Mouse (Mus musculus) left cerebral cortex, adult 2 months (tissue): Measurements from ENCODE around the gene Cldn10. TPM values are rescaled to one million over a fixed set of nuclear protein-coding genes. Genes with fewer than 3 reads are reported as not detected.

ENCODE experiments used
- DNase-seq, 2 experiments: peaks; one replicate each; pipeline ENCODE4 v3.0.0; 2021 to 2022; ENCODE audit warnings: low spot score in 2 of 2, mixed read lengths in 1 of 2; ENCODE audit errors: extremely low spot score in 1 of 2
- H3K27ac ChIP-seq: fragments of 200-600 bp; 2 replicates; pipeline ENCODE4 v1.8.1; 2022
- H3K4me3 ChIP-seq: fragments of 200-600 bp; 2 replicates; pipeline ENCODE4 v1.8.1; 2022
- CTCF ChIP-seq: fragments of 200-600 bp; IDR thresholded peaks from 2 replicates; pipeline ENCODE4 v1.8.1; 2022; ENCODE audit warnings: antibody characterized with exemption, mild to moderate bottlenecking, moderate library complexity
- intact Hi-C: fragments of 180-260 bp; cut with DNase I; formaldehyde crosslinking; loops from one replicate; pipeline ENCODE4 v1.15.1; 2025
- total RNA-seq, 2 experiments: library from RNA; stranded (reverse); gene quantifications; 2 replicates each; pipeline ENCODE4 v1.2.3; 2021

Gene Cldn10
- total RNA-seq, 2 experiments from 2014 or later: 25.8 to 25.9 TPM

GRCm38 (mm10) chr14:118765951-118766350 is 21.8 kb upstream of the Cldn10 start:
- no peak for TF ChIP-seq CTCF
- Histone ChIP-seq H3K4me3 (no peak overlapping the region), H3K27ac (no peak overlapping the region)
- intact Hi-C loops: loop anchor here (5.0 to 10.0 kb wide), 2 partner anchors 59 to 551 kb away; partner anchors contain the start of gene Abcc4
- no peak for DNase-seq

DNA sequence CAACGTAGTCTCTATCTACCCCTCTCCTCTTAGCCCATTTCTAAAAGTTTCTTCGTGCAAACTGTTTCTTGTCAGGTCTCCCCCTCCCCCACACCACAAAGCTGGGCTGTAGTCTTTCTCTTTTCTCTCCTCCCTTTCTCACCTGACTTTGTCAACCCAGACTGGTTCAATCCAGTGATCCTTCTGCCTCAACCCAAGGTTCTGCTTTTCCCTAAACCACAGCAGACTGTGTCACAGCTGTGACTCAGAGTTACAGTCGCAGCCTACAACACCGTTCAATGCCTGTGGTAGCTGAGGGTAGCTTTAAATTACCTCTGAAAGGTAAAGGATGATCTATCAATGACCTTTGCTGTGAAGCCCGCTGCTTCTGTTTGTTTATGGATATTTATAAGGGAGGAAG is 21.3 kb upstream of the Cldn10 start:
- TF ChIP-seq CTCF: no peak
- intact Hi-C loops: loop anchor here (5.0 to 10.0 kb wide), 2 partner anchors 59 to 552 kb away; partner anchors contain the start of gene Abcc4
- no peak for DNase-seq
- Histone ChIP-seq H3K4me3 (no peak overlapping the region), H3K27ac (no peak overlapping the region)

DNA sequence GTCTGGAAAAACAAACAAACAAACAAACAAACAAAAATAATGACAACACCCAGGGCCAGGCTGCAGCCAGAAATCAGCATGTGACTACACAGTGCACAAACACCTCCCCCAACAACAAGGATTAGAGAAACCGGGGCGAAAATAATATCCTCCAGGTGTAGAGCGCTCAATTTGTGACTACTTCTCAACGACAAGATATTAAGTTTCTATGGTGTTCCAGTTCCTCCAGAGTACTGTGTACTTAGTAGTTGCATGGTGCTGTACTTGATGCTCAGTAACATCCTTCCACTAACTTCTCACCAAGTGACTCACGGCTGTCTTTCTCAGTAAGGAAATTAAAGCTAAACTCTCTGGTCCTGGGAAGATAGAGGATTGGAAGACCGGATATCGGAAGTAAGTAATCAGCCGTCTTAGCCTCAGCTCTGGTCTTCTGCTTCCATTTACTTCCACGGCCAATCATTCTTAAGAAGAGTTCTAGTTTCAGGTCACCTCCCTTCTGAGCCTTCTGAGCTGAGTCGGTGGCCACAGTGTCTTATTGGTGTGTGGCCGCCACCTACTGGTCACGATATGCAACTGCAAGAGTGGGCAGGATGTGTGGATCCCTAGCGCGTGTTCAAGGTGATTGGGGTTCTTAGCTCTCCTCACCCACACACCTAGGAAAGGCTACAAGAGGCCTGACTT is 19.9 kb upstream of the Cldn10 start:
- intact Hi-C loops: loop anchor here (1.0 to 10.0 kb wide), 4 partner anchors 49 to 553 kb away; partner anchors contain the start of gene Abcc4
- H3K4me3 ChIP-seq: no peak overlapping the region
- peak; percentile 99 for TF ChIP-seq CTCF
- no peak overlapping the region for H3K27ac ChIP-seq
- peak; percentile 76 to 83 for DNase-seq

- H3K4me3 ChIP-seq: no peak overlapping the region
- intact Hi-C loops: loop anchor here (1.0 to 10.0 kb wide), 4 partner anchors 48 to 554 kb away; partner anchors contain the start of gene Abcc4
- no peak for TF ChIP-seq CTCF
- no peak overlapping the region for H3K27ac ChIP-seq
- DNase-seq: no peak
These were observed 19.4 kb upstream of the Cldn10 start for GRCm38 (mm10) chr14:118768354-118768713.

GRCm38 (mm10) chr14:118773668-118774067 is 14.0 kb upstream of the Cldn10 start:
- DNase-seq: no peak
- no peak overlapping the region for H3K4me3 ChIP-seq
- no peak for TF ChIP-seq CTCF
- H3K27ac ChIP-seq: no peak overlapping the region
- intact Hi-C loops: loop anchor here (2.0 kb wide), 1 partner anchor 41 kb away; no protein-coding TSS in a partner anchor

DNA sequence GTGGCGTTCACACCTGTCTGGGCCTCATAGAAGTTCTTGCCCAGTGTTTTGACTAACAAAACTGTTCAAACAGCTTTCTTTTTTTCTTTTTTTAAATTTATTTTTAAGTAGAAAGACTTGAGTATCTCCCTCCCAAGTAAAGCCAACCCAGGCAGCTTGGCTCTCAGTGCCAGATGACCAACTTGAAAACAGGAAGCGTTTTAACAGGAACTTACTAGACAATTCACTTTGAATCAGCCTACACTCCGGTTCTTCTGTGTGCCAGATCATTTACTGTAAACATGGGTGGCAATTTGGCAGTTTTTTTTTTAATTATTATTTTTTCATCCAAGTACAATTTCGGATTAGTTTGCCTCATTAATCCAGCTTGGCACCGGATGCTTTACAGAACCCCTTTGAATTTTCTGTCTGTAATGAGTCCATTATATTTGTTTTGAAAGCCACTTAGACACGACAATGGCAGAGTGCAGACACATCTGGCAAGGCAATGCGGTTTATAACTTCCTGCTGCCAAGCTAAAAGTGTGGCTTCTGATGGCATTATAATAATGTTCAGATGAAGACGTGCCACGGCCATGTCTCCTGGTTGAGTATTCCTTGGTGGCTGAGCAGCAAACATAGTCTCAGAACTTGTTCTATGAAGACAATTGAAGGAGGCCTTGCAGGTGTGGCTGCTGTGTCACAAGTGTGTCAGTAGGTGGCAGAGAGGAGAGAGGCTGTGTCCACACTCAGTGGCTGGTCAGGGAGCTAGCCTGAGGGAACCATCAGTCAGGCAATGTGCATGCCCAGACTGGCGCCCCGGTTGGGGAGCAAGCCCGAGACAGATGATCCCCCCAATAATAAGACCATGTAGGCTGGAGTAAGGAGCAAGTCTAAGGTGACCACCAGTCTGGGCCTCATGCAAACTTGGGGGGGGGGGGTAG is 12.9 kb upstream of the Cldn10 start:
- TF ChIP-seq CTCF: peak; percentile 61
- peak in 1 of 2 experiments; percentile 4 for DNase-seq
- H3K27ac ChIP-seq: no peak overlapping the region
- intact Hi-C loops: loop anchor here (2.0 kb wide), 1 partner anchor 40 kb away; no protein-coding TSS in a partner anchor
- H3K4me3 ChIP-seq: no peak overlapping the region

DNA sequence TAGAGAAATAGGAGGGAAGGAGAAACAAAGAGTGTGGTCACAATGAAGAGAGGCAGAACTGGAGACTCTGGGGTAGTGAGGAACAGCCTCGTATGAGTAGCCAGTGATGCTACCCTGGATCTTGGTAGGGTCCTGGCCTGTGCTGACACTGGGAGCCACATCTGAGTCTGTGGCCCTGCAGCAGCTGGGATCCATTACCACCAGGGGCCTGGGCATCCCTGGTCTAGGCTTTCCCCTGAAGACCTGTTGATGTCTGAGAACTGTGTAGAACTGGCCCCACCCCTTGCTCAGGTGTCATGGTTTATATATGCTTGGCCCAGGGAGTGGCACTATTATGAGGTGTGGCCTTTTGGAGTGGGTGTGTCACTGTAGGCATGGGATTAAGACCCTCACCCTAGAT is 12.2 kb upstream of the Cldn10 start:
- no peak for DNase-seq
- H3K4me3 ChIP-seq: no peak overlapping the region
- TF ChIP-seq CTCF: no peak
- intact Hi-C loops: loop anchor here (2.0 kb wide), 1 partner anchor 39 kb away; no protein-coding TSS in a partner anchor
- no peak overlapping the region for H3K27ac ChIP-seq

DNA sequence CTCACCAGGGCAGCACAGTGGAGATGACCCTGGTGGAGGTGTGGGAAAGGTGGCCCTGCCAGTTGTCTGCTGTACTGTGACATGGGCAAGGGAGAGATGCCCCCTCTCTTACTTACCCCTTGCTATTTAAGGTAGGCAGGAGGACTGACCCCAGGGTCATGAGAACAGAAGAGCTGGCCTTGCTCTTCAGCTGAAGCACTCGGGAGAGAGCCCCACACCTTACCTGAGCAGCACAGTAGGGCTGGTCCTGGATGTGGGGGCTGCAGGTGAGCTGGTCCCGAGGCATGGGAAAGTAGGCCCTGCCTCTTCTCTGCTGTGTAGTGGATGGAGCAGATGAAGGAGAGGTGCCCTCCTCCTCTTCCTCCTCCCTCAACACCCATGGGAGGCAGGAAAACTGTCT is 11.3 kb upstream of the Cldn10 start:
- DNase-seq: no peak
- no peak overlapping the region for H3K27ac ChIP-seq
- TF ChIP-seq CTCF: no peak
- intact Hi-C loops: no loop called here
- H3K4me3 ChIP-seq: no peak overlapping the region

DNA sequence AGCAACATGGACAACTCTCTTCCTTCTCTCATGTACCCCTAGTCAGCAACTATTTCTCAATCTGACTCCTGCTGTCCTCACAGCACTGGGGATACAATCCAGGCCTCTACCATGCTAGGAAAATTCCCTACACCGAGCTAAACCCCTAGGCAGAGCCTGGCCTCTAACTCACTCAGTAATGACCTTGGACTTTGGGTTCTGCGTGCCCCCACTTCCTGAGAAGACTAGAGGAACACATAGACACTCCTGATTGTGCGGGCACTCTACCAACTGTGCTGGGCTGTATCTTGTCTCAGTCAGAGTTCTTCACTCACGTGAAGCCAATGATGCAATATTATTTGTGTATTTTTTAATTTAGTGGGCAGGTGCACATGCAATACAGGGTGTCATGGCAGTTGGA is 10.2 kb upstream of the Cldn10 start:
- Histone ChIP-seq H3K27ac (no peak overlapping the region), H3K4me3 (no peak overlapping the region)
- DNase-seq: no peak
- no peak for TF ChIP-seq CTCF
- intact Hi-C loops: no loop called here

- TF ChIP-seq CTCF: no peak
- DNase-seq: no peak
- Histone ChIP-seq H3K27ac (no peak overlapping the region), H3K4me3 (no peak overlapping the region)
- intact Hi-C loops: no loop called here
These were observed 6.1 kb upstream of the Cldn10 start for GRCm38 (mm10) chr14:118781601-118782000.

GRCm38 (mm10) chr14:118782241-118782640 is 5.5 kb upstream of the Cldn10 start:
- no peak overlapping the region for H3K27ac ChIP-seq
- H3K4me3 ChIP-seq: no peak overlapping the region
- intact Hi-C loops: loop anchor here (2.0 kb wide), 1 partner anchor 33 kb away; no protein-coding TSS in a partner anchor
- DNase-seq: peak in 1 of 2 experiments; percentile 6
- no peak for TF ChIP-seq CTCF
